Comparison of ENCODE assay signal across 20 mouse cellular contexts in the genomic region with DNA sequence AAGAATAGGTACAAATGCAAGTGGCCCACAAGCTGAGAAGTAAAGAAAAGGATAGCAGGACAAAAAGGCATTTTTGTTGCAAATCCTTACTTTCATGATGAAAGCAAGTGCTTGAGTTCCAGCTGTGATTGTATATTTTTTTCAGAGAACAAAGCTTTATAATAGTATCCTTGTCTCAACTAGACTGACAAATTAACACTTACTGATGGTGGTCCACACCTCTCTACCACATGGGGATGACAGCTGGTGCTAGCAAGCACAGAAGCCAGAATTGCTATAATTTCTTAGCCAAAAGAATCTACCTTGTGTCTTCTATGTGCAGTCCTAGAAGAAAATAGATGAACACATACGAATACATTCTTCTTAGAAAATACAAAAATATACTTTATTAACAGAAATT.
A peak's percentile ranks its signal among the peaks of the same experiment; 100 is the strongest.
DNase-seq lines count a peak whose midpoint lies in the region; ATAC-seq and TF ChIP-seq lines count a peak whose summit lies in the region.
"Had no signal": no experiment of that assay in that cellular context is flagged by ENCODE, and none has a peak within 500 bp of the region (broad histone marks: within the 10 kb centered on the region; RNA-seq: fewer than 3 reads in every experiment).

No protein-coding gene starts in this region.

- H3K36me3 ChIP-seq in forebrain, embryonic 14.5 days (ENCODE audit: control insufficient read depth, insufficient read depth, low read length), result no peaks in the 10 kb centered on the region
- no peaks in the 10 kb centered on the region for H3K36me3 ChIP-seq in forebrain, embryonic 13.5 days (ENCODE audit: poor library complexity, severe bottlenecking)
- H3K36me3 ChIP-seq in forebrain, postnatal 0 days (ENCODE audit: insufficient read depth), result no peaks in the 10 kb centered on the region
- H3K36me3 ChIP-seq in forebrain, embryonic 10.5 days (replicated peaks), result no peaks in the 10 kb centered on the region
- H3K36me3 ChIP-seq in midbrain, embryonic 11.5 days (ENCODE audit: control insufficient read depth, insufficient read depth, low read length), result no peaks in the 10 kb centered on the region
- H3K36me3 ChIP-seq in midbrain, embryonic 16.5 days (ENCODE audit: control insufficient read depth, insufficient read depth, low read length), result no peaks in the 10 kb centered on the region
- H3K36me3 ChIP-seq: embryonic facial prominence, embryonic 13.5 days; embryonic facial prominence, embryonic 15.5 days had no signal

- H3K27me3 ChIP-seq in forebrain, embryonic 14.5 days (replicated peaks; ENCODE audit: control insufficient read depth, insufficient read depth, low read length), result no peaks in the 10 kb centered on the region
- no peaks in the 10 kb centered on the region for H3K27me3 ChIP-seq in forebrain, embryonic 13.5 days
- H3K27me3 ChIP-seq in forebrain, postnatal 0 days (ENCODE audit: insufficient read depth, low read length), result no peaks in the 10 kb centered on the region
- no peaks in the 10 kb centered on the region for H3K27me3 ChIP-seq in forebrain, embryonic 10.5 days (ENCODE audit: poor library complexity, severe bottlenecking)
- no peaks in the 10 kb centered on the region for H3K27me3 ChIP-seq in midbrain, embryonic 11.5 days (ENCODE audit: control insufficient read depth, insufficient read depth, low read length)
- no peaks in the 10 kb centered on the region for H3K27me3 ChIP-seq in midbrain, embryonic 16.5 days (ENCODE audit: control insufficient read depth, insufficient read depth, low read depth, low read length)
- H3K27me3 ChIP-seq: embryonic facial prominence, embryonic 13.5 days; embryonic facial prominence, embryonic 15.5 days had no signal

- H3K27ac ChIP-seq in forebrain, embryonic 14.5 days (ENCODE audit: low read depth, low read length), result no peak overlapping the region
- no peak overlapping the region for H3K27ac ChIP-seq in forebrain, embryonic 13.5 days
- no peak overlapping the region for H3K27ac ChIP-seq in forebrain, postnatal 0 days (ENCODE audit: low read depth, low read length)
- H3K27ac ChIP-seq in forebrain, embryonic 10.5 days, result no peak overlapping the region
- H3K27ac ChIP-seq in midbrain, embryonic 11.5 days (ENCODE audit: low read depth, low read length), result no peak overlapping the region
- no peak overlapping the region for H3K27ac ChIP-seq in midbrain, embryonic 16.5 days (ENCODE audit: low read length)
- H3K27ac ChIP-seq: embryonic facial prominence, embryonic 13.5 days; embryonic facial prominence, embryonic 15.5 days had no signal

- no peaks in the 10 kb centered on the region for H3K4me1 ChIP-seq in forebrain, embryonic 14.5 days (ENCODE audit: control insufficient read depth, insufficient read depth, low read length)
- H3K4me1 ChIP-seq in forebrain, embryonic 13.5 days, result no peaks in the 10 kb centered on the region
- no peaks in the 10 kb centered on the region for H3K4me1 ChIP-seq in forebrain, postnatal 0 days (ENCODE audit: insufficient read depth)
- no peaks in the 10 kb centered on the region for H3K4me1 ChIP-seq in forebrain, embryonic 10.5 days
- H3K4me1 ChIP-seq in midbrain, embryonic 11.5 days (ENCODE audit: control insufficient read depth, insufficient read depth, low read length), result no peaks in the 10 kb centered on the region
- H3K4me1 ChIP-seq in midbrain, embryonic 16.5 days (ENCODE audit: control insufficient read depth, insufficient read depth, low read length), result no peaks in the 10 kb centered on the region
- H3K4me1 ChIP-seq: embryonic facial prominence, embryonic 13.5 days; embryonic facial prominence, embryonic 15.5 days had no signal

- H3K9ac ChIP-seq in forebrain, embryonic 14.5 days (ENCODE audit: low read length), result no peak overlapping the region
- H3K9ac ChIP-seq in forebrain, embryonic 13.5 days, result no peak overlapping the region
- H3K9ac ChIP-seq in forebrain, postnatal 0 days, result no peak overlapping the region
- no peak overlapping the region for H3K9ac ChIP-seq in midbrain, embryonic 11.5 days (ENCODE audit: low read length)
- H3K9ac ChIP-seq in midbrain, embryonic 16.5 days (ENCODE audit: low read depth, low read length), result no peak overlapping the region
- H3K9ac ChIP-seq: embryonic facial prominence, embryonic 13.5 days; embryonic facial prominence, embryonic 15.5 days had no signal

- no peaks in the 10 kb centered on the region for H3K9me3 ChIP-seq in forebrain, embryonic 14.5 days (replicated peaks; ENCODE audit: control insufficient read depth, low read length)
- H3K9me3 ChIP-seq in forebrain, embryonic 13.5 days (replicated peaks), result no peaks in the 10 kb centered on the region
- no peaks in the 10 kb centered on the region for H3K9me3 ChIP-seq in forebrain, postnatal 0 days (ENCODE audit: low read length)
- H3K9me3 ChIP-seq in forebrain, embryonic 10.5 days, result no peaks in the 10 kb centered on the region
- no peaks in the 10 kb centered on the region for H3K9me3 ChIP-seq in midbrain, embryonic 11.5 days (ENCODE audit: control insufficient read depth, low read length)
- no peaks in the 10 kb centered on the region for H3K9me3 ChIP-seq in midbrain, embryonic 16.5 days (replicated peaks; ENCODE audit: control insufficient read depth, low read length, poor library complexity, severe bottlenecking)
- H3K9me3 ChIP-seq: embryonic facial prominence, embryonic 13.5 days; embryonic facial prominence, embryonic 15.5 days had no signal

- H3K4me3 ChIP-seq in forebrain, embryonic 14.5 days (ENCODE audit: low read depth, low read length), result no peak overlapping the region
- H3K4me3 ChIP-seq in forebrain, embryonic 13.5 days, result no peak overlapping the region
- no peak overlapping the region for H3K4me3 ChIP-seq in forebrain, postnatal 0 days (ENCODE audit: low read depth, low read length)
- no peak overlapping the region for H3K4me3 ChIP-seq in forebrain, embryonic 10.5 days
- no peak overlapping the region for H3K4me3 ChIP-seq in midbrain, embryonic 11.5 days (ENCODE audit: low read depth, low read length)
- no peak overlapping the region for H3K4me3 ChIP-seq in midbrain, embryonic 16.5 days (ENCODE audit: low read depth, low read length)
- H3K4me3 ChIP-seq: embryonic facial prominence, embryonic 13.5 days; embryonic facial prominence, embryonic 15.5 days; erythroblast, embryonic 14.5 days had no signal

- TF ChIP-seq POLR2A in brain, embryonic 14.5 days (IDR thresholded peaks at IDR 0.05; ENCODE audit: borderline replicate concordance, extremely low read depth, insufficient read depth, insufficient read length, poor library complexity, severe bottlenecking), result no peak

- no peak for ATAC-seq in forebrain, embryonic 14.5 days
- ATAC-seq in forebrain, embryonic 13.5 days, result no peak
- ATAC-seq in forebrain, postnatal 0 days, result no peak
- no peak for ATAC-seq in midbrain, embryonic 11.5 days (ENCODE audit: low FRiP score)
- no peak for ATAC-seq in midbrain, embryonic 16.5 days

- no peak for TF ChIP-seq CTCF in forebrain, postnatal 0 days (IDR thresholded peaks at IDR 0.05; ENCODE audit: low read depth)
- TF ChIP-seq CTCF in brain, embryonic 14.5 days (IDR thresholded peaks at IDR 0.05; ENCODE audit: borderline replicate concordance, extremely low read depth, insufficient read depth, insufficient read length), result no peak

- 81% methylated on average over 1 of the region's 1 CpGs for WGBS in forebrain, embryonic 14.5 days
- WGBS in forebrain, embryonic 13.5 days, result 70% methylated on average over 1 of the region's 1 CpGs
- WGBS in forebrain, postnatal 0 days, result 69% methylated on average over 1 of the region's 1 CpGs
- WGBS in forebrain, embryonic 10.5 days, result 78% methylated on average over 1 of the region's 1 CpGs
- WGBS in midbrain, embryonic 11.5 days, result 91% methylated on average over 1 of the region's 1 CpGs
- 76% methylated on average over 1 of the region's 1 CpGs for WGBS in midbrain, embryonic 16.5 days

- H3K4me2 ChIP-seq in forebrain, embryonic 14.5 days (ENCODE audit: low read length), result no peak overlapping the region
- no peak overlapping the region for H3K4me2 ChIP-seq in forebrain, embryonic 13.5 days
- no peak overlapping the region for H3K4me2 ChIP-seq in forebrain, postnatal 0 days (ENCODE audit: low read depth)
- H3K4me2 ChIP-seq in midbrain, embryonic 11.5 days, result no peak overlapping the region
- H3K4me2 ChIP-seq in midbrain, embryonic 16.5 days (ENCODE audit: low read length), result no peak overlapping the region
- H3K4me2 ChIP-seq: embryonic facial prominence, embryonic 13.5 days; embryonic facial prominence, embryonic 15.5 days had no signal

- DNase-seq in forebrain, embryonic 14.5 days (ENCODE audit: low spot score), result peak; percentile 47
- peak; percentile 5 for DNase-seq in forebrain, postnatal 0 days
- DNase-seq in forebrain, embryonic 10.5 days (ENCODE audit: extremely low spot score, low spot score), result no peak
- peak; percentile 33 for DNase-seq in midbrain, embryonic 11.5 days (ENCODE audit: low spot score, missing footprints)
- DNase-seq in brain, embryonic 14.5 days (ENCODE audit: low read depth), result peak; percentile 66
- DNase-seq in heart, adult 9 months (ENCODE audit: low spot score in 2 of 2), result no peak
- DNase-seq: adrenal gland, adult 2 months; adrenal gland, postnatal 10 days; adrenal gland, postnatal 25 days; cerebellum, adult 11 months; cerebellum, adult 18-20 months; cerebellum, adult 8-10 months; cerebellum, adult 9-11 months; cerebellum, postnatal 36 days; embryo, embryonic 11 days had no signal

Comparison
In these comparisons a context has a peak if more than half of its experiments do, and no peak if none do; other contexts are left out.
1. DNase-seq: peak in forebrain, embryonic 14.5 days (single experiment), forebrain, postnatal 0 days (single experiment), midbrain, embryonic 11.5 days (single experiment) and brain, embryonic 14.5 days (single experiment); none in forebrain, embryonic 10.5 days (single experiment) and heart, adult 9 months (0 of 2).